ENCODE assay signal across 20 mouse cellular contexts in genomic region chr16:38245849-38246585, GRCm38 (mm10). TPM values are rescaled to one million over a fixed set of nuclear protein-coding genes. Genes with fewer than 3 reads are reported as not detected.
"Had no signal": no experiment of that assay in that cellular context is flagged by ENCODE, and none has a peak within 500 bp of the region (broad histone marks: within the 10 kb centered on the region; RNA-seq: fewer than 3 reads in every experiment).

No protein-coding gene starts in this region.

- H3K9ac ChIP-seq: liver, embryonic 12.5 days; lung, embryonic 15.5 days; neural tube, embryonic 12.5 days had no signal

- H3K27ac ChIP-seq: kidney, postnatal 0 days; limb, embryonic 10.5 days; liver, embryonic 12.5 days; lung, embryonic 15.5 days; macrophage; neural tube, embryonic 12.5 days had no signal

- H3K4me3 ChIP-seq: limb, embryonic 10.5 days; liver, embryonic 12.5 days; lung, embryonic 15.5 days; megakaryocyte, embryonic 14.5 days; neural tube, embryonic 12.5 days had no signal

- ATAC-seq: liver, embryonic 12.5 days had no signal

- H3K4me1 ChIP-seq: liver, embryonic 12.5 days; neural tube, embryonic 12.5 days had no signal

- H3K9me3 ChIP-seq: limb, embryonic 10.5 days; liver, embryonic 12.5 days; lung, embryonic 15.5 days; megakaryocyte, embryonic 14.5 days; neural tube, embryonic 12.5 days had no signal

- H3K27me3 ChIP-seq: liver, embryonic 12.5 days; lung, embryonic 15.5 days; neural tube, embryonic 12.5 days had no signal

- H3K4me2 ChIP-seq: liver, embryonic 12.5 days; lung, embryonic 15.5 days; midbrain, embryonic 11.5 days; neural tube, embryonic 12.5 days had no signal

- DNase-seq: kidney, adult 9 months; kidney, postnatal 36 days; layer of hippocampus, adult 9-11 months; lung, postnatal 14 days; retina, postnatal 1 day; right cerebral cortex, postnatal 4 days; spleen, adult 18-20 months; thymus, adult 2 months; thymus, postnatal 36 days had no signal

RNA-seq across cellular contexts. Expression of gene Nr1i2, which starts 48.6 kb away (rescaled TPM):
- total RNA-seq: layer of hippocampus, adult 18-20 months; left cerebral cortex, postnatal 10 days; midbrain, postnatal 0 days had no signal
- polyA plus RNA-seq: limb, embryonic 10.5 days; macrophage; midbrain, embryonic 11.5 days; midbrain, postnatal 0 days; neural tube, embryonic 12.5 days had no signal
